Mouse (Mus musculus): ENCODE measurements around the gene Gm21970.

DNA sequence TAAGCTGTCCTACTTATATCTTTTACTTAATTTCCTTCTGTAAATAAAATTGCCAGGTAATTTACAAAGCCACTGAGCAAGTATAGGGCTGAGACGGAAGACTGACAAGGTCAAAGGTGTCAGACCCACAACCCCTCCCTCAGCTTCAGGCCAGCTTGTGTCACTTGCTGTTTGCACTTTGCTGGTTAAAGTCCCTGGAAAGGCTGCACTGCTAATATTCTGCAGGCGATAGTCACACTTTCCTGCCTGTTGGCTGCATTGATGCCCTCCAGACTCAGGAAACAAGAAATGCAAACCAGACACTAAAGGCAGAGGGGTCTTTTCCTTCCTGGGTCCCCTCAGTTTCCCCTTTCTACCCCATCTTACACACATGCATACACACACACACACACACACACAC is 29.5 kb upstream of the Gm21970 start:
- TF ChIP-seq CTCF (IDR thresholded peaks at IDR 0.05; ENCODE audit: low read depth, low read length) (no peak), GATA1 (IDR thresholded peaks at IDR 0.05; ENCODE audit: borderline replicate concordance, low read length) (no peak)

Measured in G1E (cell line).